Mouse (Mus musculus): ENCODE data around the gene Thap3. TPM values are rescaled to one million over a fixed set of nuclear protein-coding genes. Genes with fewer than 3 reads are reported as not detected.
A peak's percentile ranks its signal among the peaks of the same experiment; 100 is the strongest.

The Thap3 gene
- total and polyA plus RNA-seq, 3 experiments, result 0.82 to 4.2 (median 3.0) TPM

DNA sequence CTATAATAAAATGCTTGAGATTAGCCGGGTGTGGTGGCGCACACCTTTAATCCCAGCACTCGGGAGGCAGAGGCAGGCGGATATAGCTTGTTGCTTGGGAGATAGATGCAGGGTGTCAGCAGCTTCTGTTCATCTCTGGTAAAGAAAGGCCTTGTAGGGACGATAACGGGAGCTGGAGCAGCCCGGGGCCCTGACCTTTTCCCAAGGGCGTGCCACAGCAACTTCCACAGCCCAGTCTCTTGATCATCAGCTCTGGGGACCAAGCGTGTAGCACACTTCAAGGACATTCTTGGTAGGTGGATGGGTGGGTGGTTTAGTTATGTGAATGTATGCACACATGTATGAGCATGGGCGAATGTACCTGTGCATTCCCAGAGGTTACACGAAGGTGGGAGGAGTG lies 42.6 kb downstream of the Thap3 start:
- Histone ChIP-seq H3K9me3 (replicated peaks) (no peaks in the 10 kb centered on the region), H3K27me3 (ENCODE audit: insufficient read depth, low read length) (no peaks in the 10 kb centered on the region), H3K36me3 (replicated peaks) (peaks cover 80% of the 10 kb centered on the region), H3K4me1 (ENCODE audit: insufficient read depth, low read depth, low read length) (peaks cover 43% of the 10 kb centered on the region), H3K4me3 (ENCODE audit: low read depth, low read length) (no peak overlapping the region)
- ATAC-seq (ENCODE audit: extremely low read depth, insufficient number of reproducible peaks, low FRiP score, poor library complexity, severe bottlenecking), result no peak
- no peak for DNase-seq (ENCODE audit: low spot score)
- TF ChIP-seq POLR2AphosphoS5 (IDR thresholded peaks at IDR 0.05; ENCODE audit: insufficient replicate concordance, low read depth, low read length), result no peak
- TF ChIP-seq CTCF (IDR thresholded peaks at IDR 0.05; ENCODE audit: low read depth, low read length), result no peak
- TF ChIP-seq GATA2 (IDR thresholded peaks at IDR 0.05; ENCODE audit: borderline replicate concordance, low read depth, low read length), result no peak
- no peak for TF ChIP-seq GATA1 (IDR thresholded peaks at IDR 0.05; ENCODE audit: borderline replicate concordance, low read length)
- no peak for TF ChIP-seq TAL1 (conservative IDR thresholded peaks at IDR 0.05; ENCODE audit: low read depth, low read length)

DNA sequence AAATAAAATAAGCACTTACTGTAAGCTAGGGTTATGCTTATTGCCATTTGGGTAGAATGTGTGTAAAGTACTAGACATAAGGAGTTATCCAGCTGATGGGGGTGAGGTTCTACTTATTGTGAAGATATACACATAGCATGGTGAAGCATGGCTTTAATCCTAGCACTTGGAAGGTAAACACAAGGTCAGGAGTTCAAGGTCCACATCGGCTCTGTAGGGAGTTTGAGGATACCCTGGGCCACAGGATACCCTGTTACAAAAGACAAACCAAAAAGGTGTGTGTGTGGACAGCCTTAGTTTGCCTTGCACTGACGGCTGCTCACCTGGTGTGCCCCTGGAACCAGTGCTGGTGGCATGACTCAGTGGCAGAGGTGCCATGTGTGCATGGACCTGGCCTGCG lies 50.7 kb downstream of the Thap3 start:
- Histone ChIP-seq H3K27me3 (ENCODE audit: insufficient read depth, low read length) (no peaks in the 10 kb centered on the region), H3K4me3 (ENCODE audit: low read depth, low read length) (no peak overlapping the region), H3K36me3 (replicated peaks) (peaks cover 68% of the 10 kb centered on the region), H3K9me3 (replicated peaks) (no peaks in the 10 kb centered on the region), H3K4me1 (ENCODE audit: insufficient read depth, low read depth, low read length) (peaks cover 57% of the 10 kb centered on the region)
- no peak for TF ChIP-seq GATA1 (IDR thresholded peaks at IDR 0.05; ENCODE audit: borderline replicate concordance, low read length)
- DNase-seq (ENCODE audit: low spot score) (no peak), ATAC-seq (ENCODE audit: extremely low read depth, insufficient number of reproducible peaks, low FRiP score, poor library complexity, severe bottlenecking) (no peak)

DNA sequence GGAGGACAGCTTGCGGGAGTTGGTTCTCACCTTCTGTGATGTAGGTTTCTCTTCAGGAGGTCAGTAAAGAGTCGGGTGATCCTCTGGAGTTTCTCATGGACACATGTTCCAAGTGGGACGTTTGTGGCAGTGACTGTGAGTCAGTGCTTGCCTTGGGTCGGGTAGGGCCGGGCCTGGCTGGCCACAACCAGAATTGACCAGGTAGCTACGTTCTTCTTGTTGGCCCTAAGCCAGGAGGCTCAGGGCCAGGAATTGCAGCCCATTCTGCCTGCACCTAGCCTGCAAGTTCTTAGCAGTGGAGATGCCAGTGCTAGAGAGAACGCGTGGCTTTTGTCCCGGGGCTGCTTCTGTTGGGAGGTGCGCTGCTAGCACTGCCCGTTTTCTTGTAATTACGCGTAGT lies 51.4 kb downstream of the Thap3 start:
- DNase-seq (ENCODE audit: low spot score), result no peak
- TF ChIP-seq GATA1 (IDR thresholded peaks at IDR 0.05; ENCODE audit: borderline replicate concordance, low read length), result no peak
- Histone ChIP-seq H3K9me3 (replicated peaks) (no peaks in the 10 kb centered on the region), H3K4me1 (ENCODE audit: insufficient read depth, low read depth, low read length) (peaks cover 63% of the 10 kb centered on the region), H3K36me3 (replicated peaks) (peaks cover 68% of the 10 kb centered on the region), H3K4me3 (ENCODE audit: low read depth, low read length) (no peak overlapping the region; the same call in 1 of the 2 replicates), H3K27me3 (ENCODE audit: insufficient read depth, low read length) (no peaks in the 10 kb centered on the region)
- ATAC-seq (ENCODE audit: extremely low read depth, insufficient number of reproducible peaks, low FRiP score, poor library complexity, severe bottlenecking), result no peak

DNA sequence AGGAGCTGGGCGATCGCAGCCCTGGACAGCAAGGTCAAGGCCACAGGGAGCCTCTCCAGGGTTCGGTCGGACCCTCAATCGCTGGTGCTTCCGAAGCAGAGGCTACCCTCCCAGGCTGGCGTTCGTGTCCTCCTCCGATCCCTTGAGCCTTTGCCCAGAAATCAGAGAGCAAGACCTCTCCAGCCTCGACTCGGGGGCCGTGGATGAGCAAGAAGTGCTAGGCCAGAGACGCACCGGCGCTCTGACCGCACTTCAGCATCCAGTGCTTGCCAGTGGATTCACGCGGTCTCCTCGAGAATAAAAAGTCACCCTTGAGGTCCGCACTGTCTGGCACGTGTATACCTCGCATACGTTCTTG lies 54.6 kb downstream of the Thap3 start:
- ATAC-seq (ENCODE audit: extremely low read depth, insufficient number of reproducible peaks, low FRiP score, poor library complexity, severe bottlenecking) (no peak), DNase-seq (ENCODE audit: low spot score) (no peak)
- peaks cover 1% of the 10 kb centered on the region; the same call in 1 of the 2 replicates for H3K27me3 ChIP-seq (ENCODE audit: insufficient read depth, low read length)

DNA sequence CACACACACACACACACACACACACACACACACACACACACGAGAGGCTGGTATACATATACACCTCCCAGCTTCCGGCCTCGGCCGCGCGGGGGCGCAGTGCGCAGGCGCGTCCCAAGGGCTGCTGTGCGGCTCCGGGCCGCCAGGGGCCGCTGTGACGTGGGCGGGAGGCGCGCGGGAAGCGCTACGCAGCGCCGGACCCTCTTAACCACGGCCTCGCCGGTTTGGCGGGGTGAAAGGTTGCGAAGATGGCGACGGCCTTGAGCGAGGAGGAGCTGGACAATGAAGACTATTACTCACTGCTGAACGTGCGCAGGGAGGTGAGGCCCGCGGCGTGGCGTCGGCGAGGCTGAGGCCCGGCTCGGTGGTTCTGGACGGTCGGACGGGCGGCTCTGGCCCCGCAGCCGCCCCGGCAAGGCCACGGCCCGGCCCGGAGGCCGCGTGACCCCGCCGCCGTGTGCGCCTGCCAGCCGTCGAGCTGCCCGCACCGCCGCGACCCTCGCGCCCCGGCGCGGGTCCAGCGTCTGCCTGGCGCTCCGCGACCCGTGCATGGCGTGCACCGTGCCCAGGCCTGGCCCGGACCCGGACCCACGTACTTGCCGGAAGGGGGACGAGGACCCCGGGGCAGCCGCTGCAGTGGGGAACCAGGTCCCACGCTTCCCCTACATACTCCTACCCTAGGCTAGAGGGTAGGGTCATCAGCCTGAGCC lies 55.1 kb downstream of the Thap3 start, which contains the start of gene Dnajc11:
Dnajc11 (plus strand) TSS at position 187 of the 710 bp plus-strand sequence.
- H3K9me3 ChIP-seq (replicated peaks), result no peaks in the 10 kb centered on the region
- TF ChIP-seq GATA1 (IDR thresholded peaks at IDR 0.05; ENCODE audit: borderline replicate concordance, low read length) (no peak), GATA2 (IDR thresholded peaks at IDR 0.05; ENCODE audit: borderline replicate concordance, low read depth, low read length) (no peak), CTCF (IDR thresholded peaks at IDR 0.05; ENCODE audit: low read depth, low read length) (peak; percentile 80; the same call in 1 of the 2 replicates)
- H3K27me3 ChIP-seq (ENCODE audit: insufficient read depth, low read length), result peaks cover 6% of the 10 kb centered on the region; the same call in 1 of the 2 replicates
- H3K36me3 ChIP-seq (replicated peaks), result peaks cover 32% of the 10 kb centered on the region
- H3K4me3 ChIP-seq (ENCODE audit: low read depth, low read length), result peak within 1 kb of the TSS; percentile 100
- peak; percentile 67 for ATAC-seq (ENCODE audit: extremely low read depth, insufficient number of reproducible peaks, low FRiP score, poor library complexity, severe bottlenecking)
- DNase-seq (ENCODE audit: low spot score), result peak; percentile 88
- H3K4me1 ChIP-seq (ENCODE audit: insufficient read depth, low read depth, low read length), result peaks cover 49% of the 10 kb centered on the region

More for the DNA sequence above, 54.6 kb downstream of the Thap3 start:
- Histone ChIP-seq H3K36me3 (replicated peaks) (peaks cover 37% of the 10 kb centered on the region), H3K9me3 (replicated peaks) (no peaks in the 10 kb centered on the region), H3K4me1 (ENCODE audit: insufficient read depth, low read depth, low read length) (peaks cover 52% of the 10 kb centered on the region), H3K4me3 (ENCODE audit: low read depth, low read length) (peak overlapping the region; percentile 100)
- no peak for TF ChIP-seq GATA2 (IDR thresholded peaks at IDR 0.05; ENCODE audit: borderline replicate concordance, low read depth, low read length)
- no peak for TF ChIP-seq GATA1 (IDR thresholded peaks at IDR 0.05; ENCODE audit: borderline replicate concordance, low read length)
- TF ChIP-seq CTCF (IDR thresholded peaks at IDR 0.05; ENCODE audit: low read depth, low read length), result no peak
- no peak for TF ChIP-seq POLR2AphosphoS5 (IDR thresholded peaks at IDR 0.05; ENCODE audit: insufficient replicate concordance, low read depth, low read length)
- no peak for TF ChIP-seq TAL1 (conservative IDR thresholded peaks at IDR 0.05; ENCODE audit: low read depth, low read length)

Other genes with a start within 250 kb of the Thap3 start
- gene Camta1, start 127.1 kb downstream of the Thap3 start, total RNA-seq (2014; fragmentation: Nextera tagmentation), result 60.3 and 113 TPM in 2 replicates
- gene Camta1, start 127.1 kb downstream of the Thap3 start, total RNA-seq (2017), result 23.5 and 25.7 TPM in 2 replicates
- gene Camta1, start 127.1 kb downstream of the Thap3 start, polyA plus RNA-seq (2012), result 10.8 and 12.1 TPM in 2 replicates
- gene Dnajc11, start 55.3 kb downstream of the Thap3 start, total RNA-seq (2014; fragmentation: Nextera tagmentation), result 40.5 and 51.1 TPM in 2 replicates
- gene Dnajc11, start 55.3 kb downstream of the Thap3 start, total RNA-seq (2017), result 69.6 and 97.1 TPM in 2 replicates
- gene Dnajc11, start 55.3 kb downstream of the Thap3 start, polyA plus RNA-seq (2012), result 43.7 and 67.2 TPM in 2 replicates
- 2.9 and 3.7 TPM in 2 replicates for gene Phf13, start 7.3 kb upstream of the Thap3 start, total RNA-seq (2014; fragmentation: Nextera tagmentation)
- gene Phf13, start 7.3 kb upstream of the Thap3 start, total RNA-seq (2017), result 2.0 and 2.3 TPM in 2 replicates
- gene Phf13, start 7.3 kb upstream of the Thap3 start, polyA plus RNA-seq (2012), result 5.4 and 6.6 TPM in 2 replicates
- gene Klhl21, start 19.8 kb upstream of the Thap3 start, total RNA-seq (2014; fragmentation: Nextera tagmentation), result 2.4 and 4.1 TPM in 2 replicates
- gene Klhl21, start 19.8 kb upstream of the Thap3 start, total RNA-seq (2017), result 3.8 and 4.4 TPM in 2 replicates
- 12.2 and 13.5 TPM in 2 replicates for gene Klhl21, start 19.8 kb upstream of the Thap3 start, polyA plus RNA-seq (2012)
- 13.9 and 24.5 TPM in 2 replicates for gene Zbtb48, start 38.7 kb upstream of the Thap3 start, total RNA-seq (2014; fragmentation: Nextera tagmentation)
- gene Zbtb48, start 38.7 kb upstream of the Thap3 start, total RNA-seq (2017), result 9.3 and 9.8 TPM in 2 replicates
- 12.4 and 13.4 TPM in 2 replicates for gene Zbtb48, start 38.7 kb upstream of the Thap3 start, polyA plus RNA-seq (2012)
- gene Tas1r1, start 49.6 kb upstream of the Thap3 start, total RNA-seq (2014; fragmentation: Nextera tagmentation), result 0.24 TPM in 1 of 2 replicates, not detected in the other
- 0.06 and 0.27 TPM in 2 replicates for gene Tas1r1, start 49.6 kb upstream of the Thap3 start, total RNA-seq (2017)
- gene Tas1r1, start 49.6 kb upstream of the Thap3 start, polyA plus RNA-seq (2012), result 0.02 and 0.04 TPM in 2 replicates
- gene Nol9, start 50.3 kb upstream of the Thap3 start, total RNA-seq (2014; fragmentation: Nextera tagmentation), result 47.5 and 58.2 TPM in 2 replicates
- gene Nol9, start 50.3 kb upstream of the Thap3 start, total RNA-seq (2017), result 34.2 and 35.1 TPM in 2 replicates
- gene Nol9, start 50.3 kb upstream of the Thap3 start, polyA plus RNA-seq (2012), result 63.5 and 96.9 TPM in 2 replicates
- 0.87 and 3.9 TPM in 2 replicates for gene Plekhg5, start 83.5 kb upstream of the Thap3 start, total RNA-seq (2014; fragmentation: Nextera tagmentation)
- gene Plekhg5, start 83.5 kb upstream of the Thap3 start, total RNA-seq (2017), result 1.6 and 1.7 TPM in 2 replicates
- 4.0 and 4.1 TPM in 2 replicates for gene Plekhg5, start 83.5 kb upstream of the Thap3 start, polyA plus RNA-seq (2012)
- gene Tnfrsf25, start 126.9 kb upstream of the Thap3 start, total RNA-seq (2014; fragmentation: Nextera tagmentation), result not detected in 2 replicates
- 0.29 TPM in 1 of 2 replicates, not detected in the other for gene Tnfrsf25, start 126.9 kb upstream of the Thap3 start, total RNA-seq (2017)
- not detected in 2 replicates for gene Tnfrsf25, start 126.9 kb upstream of the Thap3 start, polyA plus RNA-seq (2012)
- 9.3 and 16.4 TPM in 2 replicates for gene Espn, start 163.4 kb upstream of the Thap3 start, total RNA-seq (2014; fragmentation: Nextera tagmentation)
- 4.2 and 4.3 TPM in 2 replicates for gene Espn, start 163.4 kb upstream of the Thap3 start, total RNA-seq (2017)
- 48.0 and 61.7 TPM in 2 replicates for gene Espn, start 163.4 kb upstream of the Thap3 start, polyA plus RNA-seq (2012)
- not detected in 2 replicates for gene Hes2, start 169.9 kb upstream of the Thap3 start, total RNA-seq (2014; fragmentation: Nextera tagmentation)
- 0.33 and 0.46 TPM in 2 replicates for gene Hes2, start 169.9 kb upstream of the Thap3 start, total RNA-seq (2017)
- gene Hes2, start 169.9 kb upstream of the Thap3 start, polyA plus RNA-seq (2012), result 0.04 and 0.18 TPM in 2 replicates
- gene Acot7, start 189.1 kb upstream of the Thap3 start, total RNA-seq (2014; fragmentation: Nextera tagmentation), result 17.1 and 22.1 TPM in 2 replicates
- gene Acot7, start 189.1 kb upstream of the Thap3 start, total RNA-seq (2017), result 17.6 and 18.6 TPM in 2 replicates
- 46.2 and 51.1 TPM in 2 replicates for gene Acot7, start 189.1 kb upstream of the Thap3 start, polyA plus RNA-seq (2012)